Mouse (Mus musculus): ENCODE results near the gene Ccdc85c.

Ccdc85c gene

GRCm38 (mm10) chr12:108215090-108215489 is 60.1 kb downstream of the Ccdc85c start:
- no peak for DNase-seq

GRCm38 (mm10) chr12:108213090-108214041 is 61.9 kb downstream of the Ccdc85c start:
- peak in 1 of 2 experiments; percentile 29 for DNase-seq

- no peak for DNase-seq
Observed at GRCm38 (mm10) chr12:108212476-108212875, 62.7 kb downstream of the Ccdc85c start.

GRCm38 (mm10) chr12:108212071-108212470 is 63.2 kb downstream of the Ccdc85c start:
- DNase-seq = peak in 1 of 2 experiments; percentile 28

- peak in 1 of 2 experiments; percentile 14 for DNase-seq
Observed at GRCm38 (mm10) chr12:108210623-108211022, 64.6 kb downstream of the Ccdc85c start.

- peak; percentile 84 to 87 for DNase-seq
Observed at GRCm38 (mm10) chr12:108208726-108209438, 66.3 kb downstream of the Ccdc85c start.

GRCm38 (mm10) chr12:108208216-108208615 is 67.0 kb downstream of the Ccdc85c start:
- DNase-seq = peak in 1 of 2 experiments; percentile 23

- peak; percentile 85 to 89 for DNase-seq
Observed at GRCm38 (mm10) chr12:108206641-108207040, 68.6 kb downstream of the Ccdc85c start.

- no peak for DNase-seq
Observed at GRCm38 (mm10) chr12:108204978-108205377, 70.2 kb downstream of the Ccdc85c start.

GRCm38 (mm10) chr12:108203895-108204294 is 71.3 kb downstream of the Ccdc85c start:
- DNase-seq = no peak

GRCm38 (mm10) chr12:108200094-108200493 is 75.1 kb downstream of the Ccdc85c start:
- DNase-seq = no peak

GRCm38 (mm10) chr12:108198447-108198846 is 76.8 kb downstream of the Ccdc85c start:
- DNase-seq = no peak

GRCm38 (mm10) chr12:108195761-108196160 is 79.5 kb downstream of the Ccdc85c start:
- DNase-seq = no peak

- DNase-seq = no peak
Observed at GRCm38 (mm10) chr12:108193878-108194277, 81.3 kb downstream of the Ccdc85c start.

- DNase-seq = peak in 1 of 2 experiments; percentile 19
Observed at GRCm38 (mm10) chr12:108187541-108188091, 87.6 kb downstream of the Ccdc85c start.

GRCm38 (mm10) chr12:108181716-108182115 is 93.5 kb downstream of the Ccdc85c start:
- no peak for DNase-seq

- DNase-seq = peak; percentile 99
Observed at GRCm38 (mm10) chr12:108179321-108180266, 95.6 kb downstream of the Ccdc85c start, which contains the start of gene Ccnk. Gene Ccnk (plus strand): TSS chr12:108179579.

- no peak for DNase-seq
Observed at GRCm38 (mm10) chr12:108179246-108179320, 96.1 kb downstream of the Ccdc85c start, which contains the start of gene Setd3. Gene Setd3 (minus strand): TSS chr12:108179314.

GRCm38 (mm10) chr12:108178331-108179245 is 96.6 kb downstream of the Ccdc85c start:
- DNase-seq = peak; percentile 52 to 61

GRCm38 (mm10) chr12:108176366-108176765 is 98.9 kb downstream of the Ccdc85c start:
- no peak for DNase-seq
